Mouse (Mus musculus) embryonic facial prominence, embryonic 10.5 days (tissue): ENCODE data around the gene Adamts17. TPM values are rescaled to one million over a fixed set of nuclear protein-coding genes. Genes with fewer than 3 reads are reported as not detected.

Experiments used
- DNase-seq: peaks from one replicate; pipeline ENCODE4 v3.0.0-alpha.2; 2017; ENCODE audit warnings: low spot score
- H3K27ac ChIP-seq: fragments of 300-500 bp; sonication (generic); replicated peaks from 2 replicates; pipeline ENCODE4 v1.5.1; 2016; ENCODE audit warnings: mild to moderate bottlenecking
- H3K27me3 ChIP-seq: fragments of 300-500 bp; sonication (generic); replicated peaks from 2 replicates; pipeline ENCODE4 v1.6.1; 2016; ENCODE audit warnings: low read depth, mild to moderate bottlenecking; ENCODE audit not compliant: poor library complexity, severe bottlenecking
- H3K36me3 ChIP-seq: fragments of 300-500 bp; sonication (generic); replicated peaks from 2 replicates; pipeline ENCODE4 v1.6.1; 2016; ENCODE audit warnings: mild to moderate bottlenecking, moderate library complexity
- H3K4me1 ChIP-seq: fragments of 300-500 bp; sonication (generic); 2 replicates; pipeline ENCODE4 v1.6.1; 2016
- H3K4me3 ChIP-seq: fragments of 300-500 bp; sonication (generic); 2 replicates; pipeline ENCODE4 v1.5.1; 2016; ENCODE audit warnings: mild to moderate bottlenecking, moderate library complexity
- H3K9me3 ChIP-seq: fragments of 300-500 bp; sonication (generic); 2 replicates; pipeline ENCODE4 v1.6.1; 2016; ENCODE audit warnings: mild to moderate bottlenecking
- WGBS: fragments of 180-500 bp; shearing (Covaris S2); methylation state at CpG from one replicate; pipeline ENCODE4 v1.1.7; 2016; 5-methylcytosine and 5-hydroxymethylcytosine counted together
- polyA plus RNA-seq: library from polyadenylated mRNA; unstranded; fragments of >200 nt; fragmentation: Nextera tagmentation; extraction: Ambion mirVana; gene quantifications from 2 replicates; pipeline ENCODE4 v1.2.1, GENCODE M21; 2016

The Adamts17 gene
- polyA plus RNA-seq, 1 experiment from 2014 or later, result 2.6 TPM

GRCm38 (mm10) chr7:66903014-66903413 is 63.5 kb downstream of the Adamts17 start:
- Histone ChIP-seq H3K36me3 (no peaks in the 10 kb centered on the region), H3K9me3 (no peaks in the 10 kb centered on the region), H3K27me3 (no peaks in the 10 kb centered on the region), H3K4me3 (no peak overlapping the region), H3K4me1 (0 out of 2 replicates have a peak, but pooled peaks cover 4% of the 10 kb centered on the region), H3K27ac (no peak overlapping the region)
- DNase-seq, result no peak
- WGBS, result 90% methylated on average over 5 of the region's 5 CpGs

- H3K9me3 ChIP-seq, result no peaks in the 10 kb centered on the region
- 82% methylated on average over 4 of the region's 4 CpGs for WGBS
- H3K27me3 ChIP-seq, result no peaks in the 10 kb centered on the region
- H3K27ac ChIP-seq, result no peak overlapping the region
- H3K36me3 ChIP-seq, result no peaks in the 10 kb centered on the region
- 0 out of 2 replicates have a peak, but pooled peaks cover 4% of the 10 kb centered on the region for H3K4me1 ChIP-seq
- no peak for DNase-seq
- H3K4me3 ChIP-seq, result no peak overlapping the region
Measured at GRCm38 (mm10) chr7:66905941-66906340, 66.4 kb downstream of the Adamts17 start.

- no peaks in the 10 kb centered on the region for H3K9me3 ChIP-seq
- no peaks in the 10 kb centered on the region for H3K27me3 ChIP-seq
- H3K36me3 ChIP-seq, result no peaks in the 10 kb centered on the region
- DNase-seq, result peak; percentile 28
- peak overlapping the region; percentile 70 for H3K27ac ChIP-seq
- H3K4me3 ChIP-seq, result no peak overlapping the region
- peaks cover 10% of the 10 kb centered on the region for H3K4me1 ChIP-seq
- WGBS, result 47% methylated on average over 5 of the region's 5 CpGs
Measured at GRCm38 (mm10) chr7:66912866-66913265, 73.3 kb downstream of the Adamts17 start.

- H3K27me3 ChIP-seq, result no peaks in the 10 kb centered on the region
- no peak for DNase-seq
- no peaks in the 10 kb centered on the region for H3K4me1 ChIP-seq
- WGBS, result 92% methylated on average over 3 of the region's 3 CpGs
- H3K9me3 ChIP-seq, result no peaks in the 10 kb centered on the region
- H3K27ac ChIP-seq, result no peak overlapping the region
- no peak overlapping the region for H3K4me3 ChIP-seq
- H3K36me3 ChIP-seq, result no peaks in the 10 kb centered on the region
Measured at GRCm38 (mm10) chr7:66923595-66923994, 84.1 kb downstream of the Adamts17 start.

- Histone ChIP-seq H3K27me3 (no peaks in the 10 kb centered on the region), H3K9me3 (no peaks in the 10 kb centered on the region), H3K27ac (no peak overlapping the region), H3K36me3 (no peaks in the 10 kb centered on the region), H3K4me3 (no peak overlapping the region), H3K4me1 (peaks cover 3% of the 10 kb centered on the region; the same call in 1 of the 2 replicates)
- 81% methylated on average over 1 of the region's 1 CpGs for WGBS
- DNase-seq, result no peak
Measured at GRCm38 (mm10) chr7:66924104-66924503, 84.6 kb downstream of the Adamts17 start.

GRCm38 (mm10) chr7:66929263-66929662 is 89.7 kb downstream of the Adamts17 start:
- Histone ChIP-seq H3K27ac (no peak overlapping the region), H3K4me1 (peaks cover 7% of the 10 kb centered on the region; the same call in 1 of the 2 replicates), H3K27me3 (no peaks in the 10 kb centered on the region), H3K9me3 (0 out of 2 replicates have a peak, but pooled peaks cover 3% of the 10 kb centered on the region), H3K4me3 (no peak overlapping the region), H3K36me3 (no peaks in the 10 kb centered on the region)
- DNase-seq, result no peak
- WGBS, result 73% methylated on average over 6 of the region's 6 CpGs

GRCm38 (mm10) chr7:66931291-66931690 is 91.8 kb downstream of the Adamts17 start:
- H3K27me3 ChIP-seq, result no peaks in the 10 kb centered on the region
- H3K4me3 ChIP-seq, result no peak overlapping the region
- peaks cover 15% of the 10 kb centered on the region for H3K4me1 ChIP-seq
- 82% methylated on average over 1 of the region's 1 CpGs for WGBS
- no peak overlapping the region for H3K27ac ChIP-seq
- DNase-seq, result no peak
- 0 out of 2 replicates have a peak, but pooled peaks cover 3% of the 10 kb centered on the region for H3K9me3 ChIP-seq
- H3K36me3 ChIP-seq, result no peaks in the 10 kb centered on the region

GRCm38 (mm10) chr7:66933251-66933650 is 93.7 kb downstream of the Adamts17 start:
- 46% methylated on average over 4 of the region's 4 CpGs for WGBS
- Histone ChIP-seq H3K36me3 (no peaks in the 10 kb centered on the region), H3K4me1 (peaks cover 25% of the 10 kb centered on the region), H3K27ac (peak overlapping the region; percentile 40; the same call in 1 of the 2 replicates), H3K4me3 (no peak overlapping the region), H3K27me3 (no peaks in the 10 kb centered on the region), H3K9me3 (0 out of 2 replicates have a peak, but pooled peaks cover 3% of the 10 kb centered on the region)
- no peak for DNase-seq

- no peak overlapping the region for H3K4me3 ChIP-seq
- H3K27ac ChIP-seq, result no peak overlapping the region
- 0 out of 2 replicates have a peak, but pooled peaks cover 3% of the 10 kb centered on the region for H3K9me3 ChIP-seq
- 82% methylated on average over 6 of the region's 6 CpGs for WGBS
- peaks cover 30% of the 10 kb centered on the region for H3K4me1 ChIP-seq
- H3K36me3 ChIP-seq, result no peaks in the 10 kb centered on the region
- no peak for DNase-seq
- H3K27me3 ChIP-seq, result no peaks in the 10 kb centered on the region
Measured at GRCm38 (mm10) chr7:66934062-66934461, 94.5 kb downstream of the Adamts17 start.

GRCm38 (mm10) chr7:66935041-66935440 is 95.5 kb downstream of the Adamts17 start:
- Histone ChIP-seq H3K27me3 (no peaks in the 10 kb centered on the region), H3K36me3 (no peaks in the 10 kb centered on the region), H3K4me3 (no peak overlapping the region), H3K27ac (no peak overlapping the region), H3K4me1 (peaks cover 37% of the 10 kb centered on the region), H3K9me3 (0 out of 2 replicates have a peak, but pooled peaks cover 3% of the 10 kb centered on the region)
- no peak for DNase-seq
- 90% methylated on average over 6 of the region's 6 CpGs for WGBS

- no peaks in the 10 kb centered on the region for H3K27me3 ChIP-seq
- H3K36me3 ChIP-seq, result no peaks in the 10 kb centered on the region
- H3K27ac ChIP-seq, result no peak overlapping the region
- DNase-seq, result no peak
- H3K9me3 ChIP-seq, result 0 out of 2 replicates have a peak, but pooled peaks cover 3% of the 10 kb centered on the region
- 88% methylated on average over 8 of the region's 8 CpGs for WGBS
- H3K4me3 ChIP-seq, result no peak overlapping the region
- H3K4me1 ChIP-seq, result peaks cover 37% of the 10 kb centered on the region
Measured at GRCm38 (mm10) chr7:66936042-66936755, 96.7 kb downstream of the Adamts17 start.

GRCm38 (mm10) chr7:66936911-66937310 is 97.4 kb downstream of the Adamts17 start:
- Histone ChIP-seq H3K36me3 (no peaks in the 10 kb centered on the region), H3K27me3 (no peaks in the 10 kb centered on the region), H3K4me3 (no peak overlapping the region), H3K27ac (no peak overlapping the region), H3K9me3 (0 out of 2 replicates have a peak, but pooled peaks cover 3% of the 10 kb centered on the region), H3K4me1 (peaks cover 37% of the 10 kb centered on the region)
- DNase-seq, result no peak
- 79% methylated on average over 2 of the region's 2 CpGs for WGBS
